Mouse (Mus musculus): ENCODE data around the gene Olfr1427. TPM values are rescaled to one million over a fixed set of nuclear protein-coding genes. Genes with fewer than 3 reads are reported as not detected.
A peak's percentile ranks its signal among the peaks of the same experiment; 100 is the strongest.

Olfr1427 gene
- total and polyA plus RNA-seq, 3 experiments, result not detected

DNA sequence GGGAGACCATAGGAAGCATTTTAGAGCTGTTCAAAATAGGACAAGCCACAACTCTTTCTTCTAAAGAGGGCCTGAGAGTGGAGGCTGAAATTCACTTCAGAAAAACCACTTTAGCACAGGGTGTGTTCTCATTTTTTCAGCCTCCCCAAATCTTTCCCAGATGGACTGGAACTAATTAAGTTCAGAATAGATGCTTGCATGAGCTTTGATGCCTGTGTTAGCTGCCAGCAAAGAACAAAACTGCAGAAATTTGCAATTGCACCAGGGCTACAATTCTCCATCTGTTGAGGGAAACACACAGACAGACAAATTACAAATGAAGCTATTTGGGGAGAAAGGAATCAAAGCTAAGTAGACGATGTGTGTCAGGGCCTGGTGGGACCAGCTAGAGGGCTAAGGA is 40.2 kb upstream of the Olfr1427 start:
- Histone ChIP-seq H3K4me3 (replicated peaks in 1 of 3; ENCODE audit: low read depth in 2 of 3, low read length in 2 of 3, poor library complexity in 1 of 3) (no peak overlapping the region), H3K27me3 (replicated peaks) (no peaks in the 10 kb centered on the region), H3K79me2 (replicated peaks; ENCODE audit: control insufficient read depth, extremely low read depth, insufficient read depth, poor library complexity, severe bottlenecking) (no peaks in the 10 kb centered on the region), H3K4me2 (ENCODE audit: insufficient read depth, low read depth, poor library complexity, severe bottlenecking) (no peak overlapping the region), H3K9ac (ENCODE audit: insufficient read depth, low read depth) (no peak overlapping the region), H3K36me3 (replicated peaks in 1 of 2; ENCODE audit: control insufficient read depth in 1 of 2, insufficient read depth in 1 of 2, low read length in 1 of 2) (no peaks in the 10 kb centered on the region), H3K9me3 (replicated peaks; ENCODE audit: low read length) (no peaks in the 10 kb centered on the region), H3K27ac (ENCODE audit: insufficient read depth, low read depth) (no peak overlapping the region), H3K4me1 (ENCODE audit: control insufficient read depth in 1 of 2, insufficient read depth in 2 of 2) (no peaks in the 10 kb centered on the region)
- DNase-seq (ENCODE audit: extremely low read depth), result no peak
- in situ Hi-C loops (cut with MboI; ENCODE audit: low pct_ligation_motif_present, low pct_unique_long_range_greater_than_20kb, low sequenced_read_pairs), result no loop called here
- TF ChIP-seq TBP (conservative IDR thresholded peaks at IDR 0.05; ENCODE audit: low read depth, low read length) (no peak), ZC3H11A (IDR thresholded peaks at IDR 0.05; ENCODE audit: low read depth, low read length) (no peak), USF2 (conservative IDR thresholded peaks at IDR 0.05; ENCODE audit: low read depth, low read length) (no peak), POLR2A (IDR thresholded peaks at IDR 0.05; ENCODE audit: low read depth, low read length) (no peak), ZNF384 (IDR thresholded peaks at IDR 0.05; ENCODE audit: low read depth, low read length) (no peak), POLR2AphosphoS2 (IDR thresholded peaks at IDR 0.05; ENCODE audit: low read depth, low read length) (no peak), MAX (IDR thresholded peaks at IDR 0.05; ENCODE audit: low read length) (no peak), MAFK (IDR thresholded peaks at IDR 0.05; ENCODE audit: insufficient replicate concordance, low read length) (no peak), PAX5 (IDR thresholded peaks at IDR 0.05; ENCODE audit: low read length) (no peak), USF1 (IDR thresholded peaks at IDR 0.05; ENCODE audit: low read depth, low read length) (no peak), GABPA (IDR thresholded peaks at IDR 0.05; ENCODE audit: insufficient replicate concordance, low read depth, low read length) (no peak), ZKSCAN1 (IDR thresholded peaks at IDR 0.05; ENCODE audit: borderline replicate concordance, low read depth, low read length) (no peak), ZMIZ1 (IDR thresholded peaks at IDR 0.05; ENCODE audit: low read depth, low read length) (no peak), MXI1 (IDR thresholded peaks at IDR 0.05; ENCODE audit: low read depth, low read length) (no peak)
- dilution Hi-C loops (cut with MboI; ENCODE audit: extremely low pct_ligation_motif_present, extremely low pct_unique_long_range_greater_than_20kb, low sequenced_read_pairs), result no loop called here

DNA sequence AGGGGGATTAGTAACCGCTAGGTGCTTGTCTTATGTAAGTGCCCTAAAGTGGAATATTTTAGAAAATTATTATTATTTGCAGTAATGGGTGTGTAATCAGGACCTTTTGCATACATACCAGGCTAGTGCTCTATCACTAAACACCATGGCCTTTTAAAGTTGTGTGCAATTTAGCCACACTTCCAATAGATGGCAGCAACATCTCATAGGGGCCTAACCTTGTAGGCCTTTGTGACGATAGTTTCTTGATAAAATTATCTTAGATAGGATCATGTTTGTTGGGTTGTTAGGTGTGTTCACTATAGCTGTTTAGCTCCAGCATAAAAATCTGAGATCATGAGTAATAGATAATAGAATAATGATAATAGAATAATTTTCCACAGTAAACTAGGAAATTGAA is 31.2 kb upstream of the Olfr1427 start:
- Histone ChIP-seq H3K27me3 (replicated peaks) (no peaks in the 10 kb centered on the region), H3K4me1 (ENCODE audit: control insufficient read depth in 1 of 2, insufficient read depth in 2 of 2) (no peaks in the 10 kb centered on the region), H3K9me3 (replicated peaks; ENCODE audit: low read length) (no peaks in the 10 kb centered on the region), H3K9ac (ENCODE audit: insufficient read depth, low read depth) (no peak overlapping the region), H3K4me2 (ENCODE audit: insufficient read depth, low read depth, poor library complexity, severe bottlenecking) (no peak overlapping the region), H3K36me3 (replicated peaks in 1 of 2; ENCODE audit: control insufficient read depth in 1 of 2, insufficient read depth in 1 of 2, low read length in 1 of 2) (no peaks in the 10 kb centered on the region), H3K79me2 (replicated peaks; ENCODE audit: control insufficient read depth, extremely low read depth, insufficient read depth, poor library complexity, severe bottlenecking) (no peaks in the 10 kb centered on the region), H3K27ac (ENCODE audit: insufficient read depth, low read depth) (no peak overlapping the region), H3K4me3 (replicated peaks in 1 of 3; ENCODE audit: low read depth in 2 of 3, low read length in 2 of 3, poor library complexity in 1 of 3) (no peak overlapping the region)
- dilution Hi-C loops (cut with MboI; ENCODE audit: extremely low pct_ligation_motif_present, extremely low pct_unique_long_range_greater_than_20kb, low sequenced_read_pairs) (no loop called here), in situ Hi-C loops (cut with MboI; ENCODE audit: low pct_ligation_motif_present, low pct_unique_long_range_greater_than_20kb, low sequenced_read_pairs) (loop anchor here (10.0 kb wide), 2 partner anchors 301 to 361 kb away; no protein-coding TSS in a partner anchor)
- TF ChIP-seq NELFE (IDR thresholded peaks at IDR 0.05; ENCODE audit: low read depth, low read length) (no peak), ZNF384 (IDR thresholded peaks at IDR 0.05; ENCODE audit: low read depth, low read length) (no peak), HCFC1 (IDR thresholded peaks at IDR 0.05; ENCODE audit: low read depth, low read length) (no peak), MAZ (IDR thresholded peaks at IDR 0.05; ENCODE audit: low read depth, low read length) (no peak), MAFK (IDR thresholded peaks at IDR 0.05; ENCODE audit: insufficient replicate concordance, low read length) (no peak), RAD21 (IDR thresholded peaks at IDR 0.05; ENCODE audit: low read depth, low read length) (peak; percentile 89), CTCF (conservative IDR thresholded peaks at IDR 0.05 in 1 of 2, IDR thresholded peaks at IDR 0.05 in 1 of 2; ENCODE audit: low read depth in 2 of 2, low read length in 2 of 2) (peak; percentile 57 to 82; a peak in 3 of 4 replicates), SMC3 (IDR thresholded peaks at IDR 0.05; ENCODE audit: low read depth, low read length) (peak; percentile 61)
- peak; percentile 61 for DNase-seq (ENCODE audit: extremely low read depth)

Measured in CH12.LX (cell line).